Mouse (Mus musculus): ENCODE measurements at regions not wholly inside any gene's neighbourhood (a gene's known extent, or its start where the extent isn't known, plus 50 kb on each side); places are given as distances from the start of the nearest gene placed in this dataset.

DNA sequence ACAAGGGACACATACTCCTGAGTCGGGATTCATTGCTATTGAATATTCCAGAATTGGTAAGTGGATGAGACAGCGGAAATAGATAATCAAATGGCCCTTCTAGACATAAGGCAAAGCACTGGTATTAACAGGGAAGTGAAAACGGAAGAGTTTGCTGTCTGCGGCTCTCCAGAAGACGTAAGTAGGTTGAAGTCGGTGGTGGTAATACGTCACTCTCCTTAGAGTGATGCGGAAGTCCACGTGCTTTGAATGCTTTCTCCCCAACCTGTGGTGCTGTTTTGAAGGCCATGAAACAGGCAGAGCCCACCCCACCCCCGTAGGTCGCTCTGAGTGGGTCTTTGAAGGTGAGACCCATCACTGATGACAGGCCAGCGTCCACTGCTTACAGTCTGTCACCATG is 308.0 kb upstream of the Tbx3 start:
- DNase-seq = no peak

- no peak for DNase-seq
Observed at GRCm38 (mm10) chr5:119364250-119364649, 306.2 kb upstream of the Tbx3 start.

GRCm38 (mm10) chr5:119365157-119365556 is 305.3 kb upstream of the Tbx3 start:
- no peak for DNase-seq

DNA sequence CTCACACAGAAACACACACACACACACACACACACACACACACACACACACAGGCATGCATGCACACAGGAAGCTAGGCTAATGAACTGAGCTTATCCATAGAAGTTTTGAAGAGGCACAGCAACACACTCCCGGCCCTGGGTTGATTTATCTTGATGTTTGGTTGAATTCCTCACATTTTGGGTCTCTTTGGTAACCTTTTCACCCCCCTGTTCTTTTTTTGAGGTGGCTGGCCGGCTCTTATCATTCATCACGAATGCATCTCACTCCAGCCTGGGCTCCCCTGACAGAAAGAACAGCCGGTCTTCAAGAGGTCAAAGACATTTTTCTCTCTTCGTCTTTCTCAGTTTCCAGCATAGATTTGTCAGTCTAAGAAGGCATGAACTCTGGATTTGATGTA is 304.2 kb upstream of the Tbx3 start:
- DNase-seq = no peak

DNA sequence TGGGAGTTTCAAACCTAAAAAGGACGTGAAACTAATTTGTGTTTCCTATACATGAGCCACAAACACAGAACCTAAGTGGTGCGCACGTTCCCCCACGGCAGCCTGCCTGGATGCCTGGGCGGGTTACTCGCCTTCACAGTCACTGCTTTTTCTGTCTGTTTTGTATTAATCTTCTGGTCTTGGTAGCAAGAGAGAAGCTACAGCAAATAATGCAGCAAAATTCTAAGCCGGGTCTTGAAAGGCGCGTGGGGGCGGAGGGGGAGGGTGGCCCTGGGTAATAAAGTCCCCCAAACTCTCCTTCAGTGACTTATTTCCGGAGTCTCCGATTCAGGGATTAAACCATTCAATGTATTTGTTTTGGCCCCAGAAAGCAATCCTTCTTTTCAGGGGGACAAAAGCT is 300.0 kb upstream of the Tbx3 start:
- no peak for DNase-seq

- DNase-seq = no peak
Observed at GRCm38 (mm10) chr5:119370931-119371330, 299.5 kb upstream of the Tbx3 start.

DNA sequence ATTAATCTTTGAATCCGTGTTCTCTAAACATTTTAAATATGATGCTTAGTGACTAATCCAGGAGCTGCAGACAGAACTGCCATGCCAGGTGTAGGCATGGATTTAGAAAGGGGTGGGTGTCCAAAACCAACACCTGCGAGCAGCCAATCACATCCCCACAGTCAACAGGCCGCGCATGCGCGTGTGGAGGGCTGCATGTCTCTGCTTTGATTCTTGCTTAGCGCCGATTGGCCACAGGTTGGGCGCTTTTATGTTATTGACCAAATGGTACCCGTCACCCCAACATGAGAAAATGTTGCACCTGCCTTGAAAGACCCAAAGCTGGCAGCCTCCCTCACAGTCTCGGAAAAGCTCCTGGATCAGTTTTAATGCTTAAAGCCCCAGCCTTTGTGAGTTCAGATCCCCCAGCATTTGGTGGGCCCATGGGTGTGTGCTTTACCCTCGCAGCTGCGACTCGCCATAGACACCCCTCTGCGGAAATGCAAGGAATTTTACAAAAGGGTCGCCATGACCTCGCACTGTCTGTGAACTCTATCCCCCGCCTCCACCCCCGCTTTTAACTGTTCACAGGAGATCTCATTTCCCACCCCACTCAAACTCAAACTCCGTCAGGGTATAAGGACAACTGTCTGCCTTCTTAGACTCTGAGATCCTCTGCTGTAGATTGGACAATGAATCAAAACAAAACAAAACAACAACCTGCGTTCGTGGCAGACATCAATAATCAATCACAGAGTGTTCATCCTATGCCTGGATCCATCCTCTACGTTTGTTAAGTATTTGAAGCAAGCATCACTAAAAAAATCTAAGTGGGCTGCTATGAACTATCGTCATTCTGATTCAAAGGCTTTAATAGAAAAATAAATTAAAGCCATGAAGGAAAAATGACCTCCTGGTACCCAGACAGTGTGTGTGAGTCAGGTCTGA is 296.4 kb upstream of the Tbx3 start:
- no peak for DNase-seq

DNA sequence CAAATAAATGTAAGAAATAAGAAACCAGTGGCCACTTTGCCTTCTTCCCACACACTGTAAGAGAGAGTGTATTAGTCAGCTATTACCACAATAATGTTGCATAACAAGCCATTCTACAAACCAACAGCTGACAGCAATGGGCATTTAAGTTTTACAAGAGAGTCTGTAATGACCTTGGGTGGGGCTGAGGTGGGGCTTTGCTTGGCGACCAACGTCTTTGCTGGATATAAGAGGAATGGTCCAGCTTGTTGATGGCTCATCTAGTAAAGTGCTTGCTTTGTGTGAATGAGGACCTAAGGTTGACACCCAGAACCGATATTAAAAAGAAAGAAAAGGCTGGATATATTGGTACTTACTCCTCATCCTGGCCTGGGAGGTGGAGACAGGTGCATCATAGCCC is 295.6 kb upstream of the Tbx3 start:
- no peak for DNase-seq

DNA sequence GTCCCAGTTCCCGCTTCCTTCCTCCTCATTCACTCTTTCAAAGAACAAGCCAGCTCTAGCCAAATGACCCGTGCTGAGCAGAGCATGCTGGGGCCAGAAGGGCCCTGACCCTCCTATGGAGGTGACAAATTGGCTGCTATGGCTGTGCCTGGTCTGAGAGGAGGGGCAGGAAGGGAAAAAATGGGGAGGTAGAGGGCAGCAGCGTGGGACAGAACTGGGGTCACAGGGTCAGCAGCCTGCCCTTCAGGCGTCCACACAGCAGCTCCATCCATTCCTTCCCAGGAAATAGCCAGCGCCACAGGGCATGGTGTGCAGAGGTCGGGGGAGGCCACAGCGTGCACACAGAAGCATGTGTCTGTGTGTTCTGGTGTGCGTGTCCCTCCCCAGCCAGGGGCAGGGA is 292.2 kb upstream of the Tbx3 start:
- DNase-seq = no peak

GRCm38 (mm10) chr5:119379915-119380432 is 290.5 kb upstream of the Tbx3 start:
- no peak for DNase-seq

- no peak for DNase-seq
Observed at GRCm38 (mm10) chr5:119381495-119381894, 289.0 kb upstream of the Tbx3 start.

DNA sequence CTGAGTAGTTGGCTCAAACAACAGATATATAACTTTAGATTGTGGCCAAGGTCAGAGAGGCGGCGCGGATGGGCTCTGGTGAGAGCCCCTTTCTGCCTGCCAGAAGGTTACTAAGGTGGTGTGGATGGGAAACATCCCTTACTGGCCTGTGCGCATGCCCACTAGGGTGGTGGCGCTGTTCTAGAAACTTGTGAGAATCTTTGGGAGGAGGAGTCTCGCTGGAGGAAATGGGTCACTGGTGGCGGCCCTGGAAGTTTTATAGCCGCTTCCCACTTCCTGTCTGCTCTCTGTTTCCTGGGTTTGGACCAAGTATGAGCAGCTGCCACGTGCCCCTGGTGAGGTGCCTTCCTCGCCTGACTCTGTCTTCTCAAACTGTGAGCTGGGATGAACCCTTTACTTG is 285.0 kb upstream of the Tbx3 start:
- DNase-seq = no peak

DNA sequence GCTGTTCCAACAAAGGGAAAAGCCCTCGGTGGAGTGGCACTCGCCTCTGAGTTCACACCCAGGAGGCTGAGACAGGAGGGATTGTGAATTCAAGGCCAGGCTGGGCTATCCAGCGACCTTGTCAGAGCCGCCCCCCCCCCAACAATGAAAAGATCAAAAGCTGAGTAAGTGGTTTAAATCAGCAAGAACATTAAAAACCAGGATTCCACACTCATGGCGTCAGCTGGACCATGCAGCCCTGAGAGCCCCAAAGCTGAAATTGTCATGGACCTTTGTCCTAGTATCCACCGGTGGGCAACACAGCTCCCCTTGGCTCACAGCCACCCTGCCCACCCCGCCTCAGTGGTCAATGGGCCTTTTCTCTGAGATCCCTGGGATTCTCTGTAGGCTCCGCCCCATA is 283.6 kb upstream of the Tbx3 start:
- DNase-seq = no peak

GRCm38 (mm10) chr5:119387261-119387660 is 283.2 kb upstream of the Tbx3 start:
- no peak for DNase-seq

DNA sequence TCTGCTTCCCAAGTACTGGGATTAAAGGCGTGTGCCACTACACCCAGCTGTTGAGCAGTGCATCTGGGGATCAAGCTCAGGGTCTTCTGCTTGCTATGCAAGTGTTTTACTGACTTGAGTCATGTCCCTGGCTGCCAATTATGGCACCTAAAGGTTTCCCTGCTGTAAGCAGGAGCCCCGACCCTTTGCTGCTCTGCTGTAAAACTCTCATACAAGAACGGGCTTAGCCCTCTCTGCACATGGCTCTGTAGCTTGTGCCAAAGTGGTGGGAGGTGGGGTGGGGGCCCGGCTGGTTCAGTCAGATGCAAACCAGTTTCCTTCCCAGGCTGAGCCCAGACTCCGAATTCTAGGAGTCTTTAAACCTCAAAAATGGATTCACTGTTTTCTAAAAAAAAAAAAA is 281.6 kb upstream of the Tbx3 start:
- DNase-seq = no peak

DNA sequence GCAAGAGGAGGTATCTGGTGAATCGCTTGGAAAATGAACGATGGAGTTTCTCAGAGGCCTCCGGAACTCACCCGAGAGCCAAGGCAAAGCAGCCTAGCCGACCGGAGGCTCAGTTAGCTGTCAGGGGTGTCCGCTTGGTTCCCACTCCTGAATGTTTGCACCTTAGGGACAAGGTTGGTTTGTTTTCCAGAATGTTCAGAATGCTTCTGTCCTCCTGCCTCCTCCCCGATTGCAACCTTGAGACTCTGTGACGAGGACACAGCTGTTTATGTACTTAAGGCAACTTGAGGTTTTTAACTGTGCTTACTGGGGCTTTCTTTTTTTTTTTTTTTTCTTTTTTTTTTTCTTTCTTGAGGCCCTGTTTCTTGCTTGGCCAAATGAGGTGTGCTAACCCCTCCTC is 281.1 kb upstream of the Tbx3 start:
- peak; percentile 15 to 16 for DNase-seq

DNA sequence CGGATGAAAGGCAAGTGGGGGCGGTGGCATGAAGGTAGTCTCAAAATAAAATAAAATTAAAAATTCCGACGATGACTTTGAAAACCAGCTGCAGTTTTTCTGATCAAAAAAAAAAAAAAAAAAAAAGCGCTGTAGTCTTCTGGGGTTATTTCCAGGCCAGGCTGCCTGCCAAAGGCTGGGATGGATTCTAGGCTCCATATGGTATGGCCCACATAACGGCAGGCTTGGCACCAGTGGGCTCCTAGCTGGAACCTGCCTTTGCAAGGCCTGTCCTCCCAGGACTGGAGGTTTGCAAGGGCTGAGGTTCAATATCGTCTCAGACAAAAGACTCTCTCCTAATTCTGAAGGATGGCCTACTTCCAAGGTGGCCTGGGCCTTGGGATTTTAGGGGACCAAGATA is 280.6 kb upstream of the Tbx3 start:
- peak; percentile 84 to 87 for DNase-seq

DNA sequence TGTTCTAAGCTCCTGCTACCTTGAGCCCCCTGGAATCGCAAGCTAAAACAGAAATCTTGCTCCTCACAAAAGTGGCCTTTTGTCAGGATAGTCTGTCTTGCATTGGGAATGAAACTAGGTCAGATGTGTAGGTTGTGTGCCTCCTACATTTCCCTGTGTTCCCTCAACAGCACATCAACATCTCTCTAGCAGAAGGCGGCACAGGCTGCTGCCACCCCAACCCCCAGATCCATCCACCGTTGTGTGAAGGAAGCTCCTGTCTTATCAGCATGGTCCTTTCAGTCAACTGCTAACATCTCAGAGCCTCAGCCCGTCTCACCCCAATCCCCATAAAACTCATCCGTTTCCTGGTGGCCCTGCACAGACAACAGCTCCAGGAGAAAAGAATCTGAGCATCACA is 272.0 kb upstream of the Tbx3 start:
- no peak for DNase-seq

DNA sequence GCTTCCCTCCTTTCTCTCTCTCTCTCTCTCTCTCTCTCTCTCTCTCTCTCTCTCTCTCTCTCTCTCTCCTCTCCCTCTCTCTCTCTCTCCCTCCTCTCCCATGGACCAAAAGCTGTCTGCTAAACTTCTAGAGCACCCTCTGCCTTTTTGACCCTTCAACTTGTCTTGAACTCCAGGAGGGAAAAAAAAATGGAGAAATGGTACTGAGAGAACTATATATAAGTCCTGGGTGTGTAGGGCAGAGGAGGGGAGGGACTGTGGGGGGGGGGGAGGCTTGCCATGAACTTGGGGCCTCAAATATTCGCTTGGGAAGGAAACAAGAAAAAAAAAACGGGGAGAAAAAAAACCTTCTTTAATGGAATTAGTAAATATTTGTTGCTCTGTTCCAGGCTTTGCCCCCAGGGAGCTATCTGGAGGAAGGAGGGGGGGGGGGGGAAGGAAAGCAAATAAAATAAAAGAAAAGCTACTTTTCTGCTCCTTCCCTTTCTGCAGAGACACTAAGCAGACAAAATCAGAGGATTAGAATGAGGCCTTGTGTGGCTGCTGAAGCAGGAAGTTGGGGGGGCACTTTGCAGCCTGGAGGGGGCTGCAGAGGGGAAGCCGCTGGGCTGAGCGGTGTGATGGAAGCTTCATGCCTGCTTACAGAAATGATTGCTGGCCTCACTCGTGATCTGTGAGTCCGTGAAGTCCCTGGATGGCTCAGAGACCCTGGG is 270.1 kb upstream of the Tbx3 start:
- DNase-seq = no peak

DNA sequence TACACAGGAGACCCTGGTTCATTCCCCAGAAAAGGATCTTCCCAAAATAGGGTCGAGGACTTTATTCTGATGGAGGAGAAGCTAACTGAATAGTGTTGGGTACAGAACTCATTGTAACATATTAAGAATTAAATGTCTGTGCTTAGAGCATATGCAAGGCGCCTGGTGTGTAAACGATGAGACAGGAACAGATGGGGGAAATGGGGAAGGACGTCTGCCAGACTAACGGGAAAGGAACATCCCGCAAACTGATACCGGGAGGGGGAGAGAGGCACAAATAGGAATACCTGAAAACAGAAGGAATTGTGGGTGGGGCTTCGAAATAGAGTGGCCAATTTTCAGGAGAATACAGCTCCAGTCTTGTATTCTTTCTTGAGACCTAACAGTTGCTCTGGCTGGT is 268.6 kb upstream of the Tbx3 start:
- no peak for DNase-seq

DNA sequence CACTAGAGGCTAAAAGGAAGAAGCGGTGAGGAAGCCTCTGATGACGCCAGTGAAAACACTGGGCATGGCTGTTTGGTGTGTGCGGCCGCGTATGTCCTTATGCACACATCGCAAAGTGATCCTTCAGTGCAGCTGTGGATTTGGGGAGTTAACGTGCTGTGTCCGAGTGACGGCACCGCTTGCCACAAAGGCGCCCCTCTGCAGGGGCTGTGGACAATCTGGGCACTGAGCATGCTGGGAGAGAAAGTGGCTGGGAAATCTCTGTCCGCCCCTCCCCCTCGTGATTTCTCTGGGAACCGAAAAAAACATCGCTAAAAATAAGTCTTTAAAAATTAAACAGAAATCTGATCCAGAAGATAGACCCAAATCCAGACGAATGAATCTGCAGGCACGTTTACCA is 267.8 kb upstream of the Tbx3 start:
- no peak for DNase-seq

- no peak for DNase-seq
Observed at GRCm38 (mm10) chr5:119410966-119411365, 259.5 kb upstream of the Tbx3 start.

- DNase-seq = no peak
Observed at GRCm38 (mm10) chr5:119415835-119416234, 254.6 kb upstream of the Tbx3 start.

DNA sequence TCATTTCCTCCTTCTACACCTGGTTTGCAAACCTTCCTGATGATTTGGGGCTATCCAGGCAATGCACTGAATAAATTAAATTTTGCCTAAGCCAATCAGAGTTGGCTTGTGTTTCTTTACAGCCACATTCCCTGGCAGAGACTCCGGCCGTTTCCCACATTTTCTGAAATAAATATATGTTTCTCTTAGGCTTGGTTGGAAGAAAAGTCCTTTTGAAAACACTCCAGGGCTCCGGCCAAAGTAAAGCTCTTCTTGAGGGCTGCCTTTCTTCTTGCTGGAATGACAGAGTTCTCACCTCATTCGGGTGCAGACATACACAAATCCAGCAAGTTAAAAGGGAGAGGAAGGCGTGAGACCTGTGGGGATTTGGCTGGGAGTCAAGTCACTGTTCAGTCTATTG is 252.0 kb upstream of the Tbx3 start:
- DNase-seq = no peak
